Mouse (Mus musculus) erythroblast, embryonic 14.5 days (primary cell): ENCODE results near the gene Pdlim1. TPM values are rescaled to one million over a fixed set of nuclear protein-coding genes. Genes with fewer than 3 reads are reported as not detected.

Experiments used
- H3K27me3 ChIP-seq: 2 replicates; pipeline ENCODE4 v1.6.1; 2012; ENCODE audit warnings: inconsistent platforms; ENCODE audit not compliant: control insufficient read depth
- H3K36me3 ChIP-seq: 2 replicates; pipeline ENCODE4 v1.6.1; 2012; ENCODE audit warnings: mild to moderate bottlenecking, inconsistent platforms; ENCODE audit not compliant: control insufficient read depth
- H3K4me1 ChIP-seq: 2 replicates; pipeline ENCODE4 v1.6.1; 2012; ENCODE audit warnings: inconsistent platforms; ENCODE audit not compliant: control insufficient read depth
- H3K4me3 ChIP-seq: replicated peaks from 2 replicates; pipeline ENCODE3; 2012; ENCODE audit warnings: moderate library complexity, mild to moderate bottlenecking, inconsistent platforms
- H3K9me3 ChIP-seq: 2 replicates; pipeline ENCODE4 v1.6.1; 2012; ENCODE audit warnings: low read length, inconsistent platforms, mixed read lengths; ENCODE audit not compliant: control insufficient read depth
- GATA1 ChIP-seq: IDR thresholded peaks from 2 replicates; pipeline ENCODE4 v1.6.1; 2012; ENCODE audit warnings: low read length, inconsistent platforms, mixed read lengths
- TAL1 ChIP-seq: IDR thresholded peaks from 3 replicates; pipeline ENCODE4 v1.6.1; 2012; ENCODE audit warnings: low read length, inconsistent platforms, mixed read lengths
- polyA plus RNA-seq: library from polyadenylated mRNA; stranded (reverse); fragments of >175 nt; gene quantifications from 2 replicates; pipeline ENCODE4 v1.2.3, GENCODE M21; 2012

The Pdlim1 gene
- polyA plus RNA-seq, 1 experiment, result 1.5 TPM

- no peaks in the 10 kb centered on the region for H3K9me3 ChIP-seq
- peaks cover 11% of the 10 kb centered on the region for H3K4me1 ChIP-seq
- H3K4me3 ChIP-seq, result no peak overlapping the region
- no peak for TF ChIP-seq GATA1
- TF ChIP-seq TAL1, result no peak
- H3K36me3 ChIP-seq, result peaks cover 15% of the 10 kb centered on the region
- H3K27me3 ChIP-seq, result no peaks in the 10 kb centered on the region
Observed at GRCm38 (mm10) chr19:40254741-40255140, 16.9 kb downstream of the Pdlim1 start.

GRCm38 (mm10) chr19:40253768-40254167, 17.9 kb downstream of the Pdlim1 start:
- Histone ChIP-seq H3K27me3 (no peaks in the 10 kb centered on the region), H3K4me1 (peaks cover 11% of the 10 kb centered on the region), H3K9me3 (no peaks in the 10 kb centered on the region), H3K36me3 (peaks cover 22% of the 10 kb centered on the region), H3K4me3 (no peak overlapping the region)
- no peak for TF ChIP-seq TAL1
- no peak for TF ChIP-seq GATA1

GRCm38 (mm10) chr19:40251115-40251514, 20.5 kb downstream of the Pdlim1 start:
- Histone ChIP-seq H3K9me3 (no peaks in the 10 kb centered on the region), H3K4me1 (no peaks in the 10 kb centered on the region; the same call in 1 of the 2 replicates), H3K27me3 (no peaks in the 10 kb centered on the region), H3K4me3 (no peak overlapping the region), H3K36me3 (peaks cover 24% of the 10 kb centered on the region)
- TF ChIP-seq GATA1 (no peak), TAL1 (no peak)

GRCm38 (mm10) chr19:40249352-40249751, 22.3 kb downstream of the Pdlim1 start:
- Histone ChIP-seq H3K4me1 (no peaks in the 10 kb centered on the region; the same call in 1 of the 2 replicates), H3K27me3 (no peaks in the 10 kb centered on the region), H3K36me3 (peaks cover 24% of the 10 kb centered on the region), H3K9me3 (no peaks in the 10 kb centered on the region), H3K4me3 (no peak overlapping the region)
- TF ChIP-seq GATA1, result no peak
- no peak for TF ChIP-seq TAL1

- H3K4me3 ChIP-seq, result no peak overlapping the region
Observed at GRCm38 (mm10) chr19:40248476-40248875, 23.2 kb downstream of the Pdlim1 start.

GRCm38 (mm10) chr19:40247268-40247666, 24.4 kb downstream of the Pdlim1 start:
- Histone ChIP-seq H3K4me3 (no peak overlapping the region), H3K36me3 (peaks cover 36% of the 10 kb centered on the region), H3K9me3 (no peaks in the 10 kb centered on the region), H3K4me1 (no peaks in the 10 kb centered on the region; the same call in 1 of the 2 replicates), H3K27me3 (no peaks in the 10 kb centered on the region)
- TF ChIP-seq TAL1 (no peak), GATA1 (no peak)

More at GRCm38 (mm10) chr19:40248476-40248875, 23.2 kb downstream of the Pdlim1 start:
- no peak for TF ChIP-seq TAL1
- TF ChIP-seq GATA1, result no peak
- Histone ChIP-seq H3K9me3 (no peaks in the 10 kb centered on the region), H3K36me3 (peaks cover 27% of the 10 kb centered on the region), H3K4me1 (no peaks in the 10 kb centered on the region; the same call in 1 of the 2 replicates), H3K27me3 (no peaks in the 10 kb centered on the region)

GRCm38 (mm10) chr19:40246646-40247267, 24.9 kb downstream of the Pdlim1 start:
- Histone ChIP-seq H3K4me3 (no peak overlapping the region), H3K9me3 (no peaks in the 10 kb centered on the region), H3K27me3 (no peaks in the 10 kb centered on the region), H3K36me3 (peaks cover 40% of the 10 kb centered on the region), H3K4me1 (no peaks in the 10 kb centered on the region; the same call in 1 of the 2 replicates)
- TF ChIP-seq TAL1 (no peak), GATA1 (no peak)

- H3K4me3 ChIP-seq, result no peak overlapping the region
- no peaks in the 10 kb centered on the region for H3K9me3 ChIP-seq
- TF ChIP-seq GATA1 (no peak), TAL1 (no peak)
- no peaks in the 10 kb centered on the region for H3K27me3 ChIP-seq
- H3K36me3 ChIP-seq, result peaks cover 31% of the 10 kb centered on the region
- H3K4me1 ChIP-seq, result peaks cover 4% of the 10 kb centered on the region; the same call in 1 of the 2 replicates
Observed at GRCm38 (mm10) chr19:40240838-40241689, 30.6 kb downstream of the Pdlim1 start.

- H3K36me3 ChIP-seq, result peaks cover 31% of the 10 kb centered on the region
- no peak overlapping the region for H3K4me3 ChIP-seq
- no peak for TF ChIP-seq GATA1
- no peak for TF ChIP-seq TAL1
- H3K4me1 ChIP-seq, result peaks cover 4% of the 10 kb centered on the region; the same call in 1 of the 2 replicates
- H3K27me3 ChIP-seq, result no peaks in the 10 kb centered on the region
- no peaks in the 10 kb centered on the region for H3K9me3 ChIP-seq
Observed at GRCm38 (mm10) chr19:40240360-40240759, 31.3 kb downstream of the Pdlim1 start.
